Mouse (Mus musculus) lung, adult 2 months (tissue): Measurements from ENCODE around the gene Dennd4c.

ENCODE experiments used
- CTCF ChIP-seq: fragments of 200-500 bp; IDR thresholded peaks from 2 replicates; pipeline ENCODE4 v1.5.1; 2011; ENCODE audit warnings: mild to moderate bottlenecking, low read length, control low read depth; ENCODE audit not compliant: insufficient read depth
- POLR2A ChIP-seq: fragments of 200-500 bp; IDR thresholded peaks from 2 replicates; pipeline ENCODE4 v1.6.1; 2011; ENCODE audit warnings: low read depth, mild to moderate bottlenecking, control low read depth, low read length, borderline replicate concordance; ENCODE audit errors: extremely low read depth

GRCm38 (mm10) chr4:86825143-86825542 is 76.8 kb downstream of the Dennd4c start:
- TF ChIP-seq CTCF: no peak
- no peak for TF ChIP-seq POLR2A
